ENCODE assay signal across 12 mouse cellular contexts in the genomic region with DNA sequence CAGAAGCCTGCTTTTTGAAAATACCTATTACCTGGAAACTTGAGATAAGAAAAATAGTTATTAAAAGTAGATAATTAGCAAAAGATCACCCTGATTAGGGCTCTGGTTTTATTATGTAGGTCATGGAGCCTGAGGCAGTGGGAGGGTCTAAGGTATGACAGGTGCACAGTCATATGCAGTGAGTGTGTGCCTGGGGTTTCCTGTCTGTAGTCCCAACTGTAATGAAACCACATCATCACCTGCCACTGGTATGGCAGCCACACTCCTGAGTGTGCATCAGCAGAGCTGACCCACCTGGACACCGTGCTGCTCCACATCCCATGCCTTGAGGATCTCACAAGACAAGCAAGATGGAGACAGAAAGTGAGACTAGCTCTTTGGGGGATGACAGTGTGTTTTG. TPM values are rescaled to one million over a fixed set of nuclear protein-coding genes. Genes with fewer than 3 reads are reported as not detected.
DNase-seq lines count a peak whose midpoint lies in the region; ATAC-seq and TF ChIP-seq lines count a peak whose summit lies in the region.
"Had no signal": no experiment of that assay in that cellular context is flagged by ENCODE, and none has a peak within 500 bp of the region (broad histone marks: within the 10 kb centered on the region; RNA-seq: fewer than 3 reads in every experiment).

A gene (plus strand): TSS at position 351 of the 400 bp plus-strand sequence.

- H3K27me3 ChIP-seq in heart, embryonic 12.5 days (replicated peaks), result no peaks in the 10 kb centered on the region
- H3K27me3 ChIP-seq in midbrain, embryonic 16.5 days (ENCODE audit: control insufficient read depth, insufficient read depth, low read depth, low read length), result no peaks in the 10 kb centered on the region
- H3K27me3 ChIP-seq in midbrain, postnatal 0 days (ENCODE audit: insufficient read depth, low read length), result no peaks in the 10 kb centered on the region
- H3K27me3 ChIP-seq in intestine, embryonic 15.5 days (replicated peaks), result no peaks in the 10 kb centered on the region
- H3K27me3 ChIP-seq: CH12.LX; heart, embryonic 15.5 days had no signal

- 86% methylated on average over 1 of the region's 1 CpGs for WGBS in heart, embryonic 12.5 days
- 88% methylated on average over 1 of the region's 1 CpGs for WGBS in midbrain, embryonic 16.5 days
- 96% methylated on average over 1 of the region's 1 CpGs for WGBS in midbrain, postnatal 0 days
- 84% methylated on average over 1 of the region's 1 CpGs for WGBS in intestine, embryonic 15.5 days

- H3K4me1 ChIP-seq in heart, embryonic 12.5 days (replicated peaks), result peaks cover 19% of the 10 kb centered on the region
- peaks cover 7% of the 10 kb centered on the region; the same call in 1 of the 2 replicates for H3K4me1 ChIP-seq in midbrain, embryonic 16.5 days (ENCODE audit: control insufficient read depth, insufficient read depth, low read length)
- H3K4me1 ChIP-seq in midbrain, postnatal 0 days (ENCODE audit: insufficient read depth, low read length), result no peaks in the 10 kb centered on the region
- peaks cover 3% of the 10 kb centered on the region; the same call in 1 of the 2 replicates for H3K4me1 ChIP-seq in intestine, embryonic 15.5 days (replicated peaks)

- peak; percentile 85 for DNase-seq in heart, adult 11 months
- DNase-seq in midbrain, postnatal 0 days (ENCODE audit: low spot score), result no peak
- peak; percentile 7 for DNase-seq in thymus, postnatal 25 days
- DNase-seq in retina, postnatal 1 day, result no peak
- DNase-seq in kidney, postnatal 36 days, result no peak
- DNase-seq: lung, postnatal 4 days; right cerebral cortex, postnatal 4 days had no signal

- H3K9me3 ChIP-seq in heart, embryonic 12.5 days (replicated peaks), result no peaks in the 10 kb centered on the region
- no peaks in the 10 kb centered on the region for H3K9me3 ChIP-seq in midbrain, embryonic 16.5 days (replicated peaks; ENCODE audit: control insufficient read depth, low read length, poor library complexity, severe bottlenecking)
- no peaks in the 10 kb centered on the region for H3K9me3 ChIP-seq in midbrain, postnatal 0 days (ENCODE audit: low read length)
- no peaks in the 10 kb centered on the region for H3K9me3 ChIP-seq in intestine, embryonic 15.5 days
- H3K9me3 ChIP-seq: heart, embryonic 15.5 days had no signal

- H3K9ac ChIP-seq in heart, embryonic 12.5 days, result no peak within 1 kb of the TSS
- H3K9ac ChIP-seq in midbrain, embryonic 16.5 days (ENCODE audit: low read depth, low read length), result no peak within 1 kb of the TSS
- no peak within 1 kb of the TSS for H3K9ac ChIP-seq in midbrain, postnatal 0 days (replicated peaks; ENCODE audit: low read length, poor library complexity, severe bottlenecking)
- H3K9ac ChIP-seq in intestine, embryonic 15.5 days, result no peak within 1 kb of the TSS
- H3K9ac ChIP-seq: heart, embryonic 15.5 days had no signal

- ATAC-seq in heart, embryonic 12.5 days (ENCODE audit: insufficient number of reproducible peaks, low FRiP score), result no peak
- no peak for ATAC-seq in midbrain, embryonic 16.5 days
- ATAC-seq in midbrain, postnatal 0 days (ENCODE audit: low FRiP score), result no peak
- peak; percentile 49; the same call in 1 of the 2 replicates for ATAC-seq in intestine, embryonic 15.5 days

- H3K27ac ChIP-seq in heart, embryonic 12.5 days (ENCODE audit: poor library complexity, severe bottlenecking), result no peak within 1 kb of the TSS
- no peak within 1 kb of the TSS for H3K27ac ChIP-seq in midbrain, embryonic 16.5 days (ENCODE audit: low read length)
- H3K27ac ChIP-seq in midbrain, postnatal 0 days (ENCODE audit: low read depth, low read length), result no peak within 1 kb of the TSS
- H3K27ac ChIP-seq in intestine, embryonic 15.5 days, result no peak within 1 kb of the TSS
- H3K27ac ChIP-seq: heart, embryonic 15.5 days had no signal

- no peak within 1 kb of the TSS for H3K4me2 ChIP-seq in heart, embryonic 12.5 days
- no peak within 1 kb of the TSS for H3K4me2 ChIP-seq in midbrain, embryonic 16.5 days (ENCODE audit: low read length)
- H3K4me2 ChIP-seq in midbrain, postnatal 0 days (ENCODE audit: low read depth, low read length, poor library complexity, severe bottlenecking), result no peak within 1 kb of the TSS
- H3K4me2 ChIP-seq in intestine, embryonic 15.5 days (replicated peaks), result no peak within 1 kb of the TSS
- H3K4me2 ChIP-seq: heart, embryonic 15.5 days had no signal

- no peak within 1 kb of the TSS for H3K4me3 ChIP-seq in heart, embryonic 12.5 days
- no peak within 1 kb of the TSS for H3K4me3 ChIP-seq in midbrain, embryonic 16.5 days (ENCODE audit: low read depth, low read length)
- no peak within 1 kb of the TSS for H3K4me3 ChIP-seq in midbrain, postnatal 0 days (ENCODE audit: low read depth, low read length)
- H3K4me3 ChIP-seq in intestine, embryonic 15.5 days (replicated peaks), result no peak within 1 kb of the TSS
- H3K4me3 ChIP-seq: heart, embryonic 15.5 days had no signal

- no peaks in the 10 kb centered on the region for H3K36me3 ChIP-seq in heart, embryonic 12.5 days
- H3K36me3 ChIP-seq in midbrain, embryonic 16.5 days (ENCODE audit: control insufficient read depth, insufficient read depth, low read length), result no peaks in the 10 kb centered on the region
- H3K36me3 ChIP-seq in midbrain, postnatal 0 days (ENCODE audit: insufficient read depth, low read length), result no peaks in the 10 kb centered on the region
- no peaks in the 10 kb centered on the region for H3K36me3 ChIP-seq in intestine, embryonic 15.5 days
- H3K36me3 ChIP-seq: heart, embryonic 15.5 days had no signal

- no peak for TF ChIP-seq CTCF in midbrain, postnatal 0 days (IDR thresholded peaks at IDR 0.05)

RNA-seq across cellular contexts. Expression of the gene that starts here (rescaled TPM):
- polyA plus RNA-seq in heart, embryonic 12.5 days (2016; fragmentation: Nextera tagmentation; extraction: Ambion mirVana), result 2.9 and 3.5 TPM in 2 replicates
- 10.9 and 11.3 TPM in 2 replicates for polyA plus RNA-seq in midbrain, embryonic 16.5 days (2015; fragmentation: Nextera tagmentation; extraction: Ambion mirVana)
- total RNA-seq in midbrain, postnatal 0 days (2014; rRNA removed), result 48.3 and 54.4 TPM in 2 replicates
- polyA plus RNA-seq in midbrain, postnatal 0 days (2015; fragmentation: Nextera tagmentation; extraction: Ambion mirVana), result 6.1 and 8.3 TPM in 2 replicates
- 9.7 and 10.0 TPM in 2 replicates for polyA plus RNA-seq in intestine, embryonic 15.5 days (2015; fragmentation: Nextera tagmentation; extraction: Ambion mirVana)

Comparison
In these comparisons a context has a peak if more than half of its experiments do, and no peak if none do; other contexts are left out.
1. DNase-seq: peak in heart, adult 11 months (single experiment) and thymus, postnatal 25 days (single experiment); none in midbrain, postnatal 0 days (single experiment), retina, postnatal 1 day (single experiment) and kidney, postnatal 36 days (0 of 2).